Mouse (Mus musculus): ENCODE results near the gene Slc52a3. TPM values are rescaled to one million over a fixed set of nuclear protein-coding genes. Genes with fewer than 3 reads are reported as not detected.

Slc52a3 gene
- 11.1 and 14.8 TPM in 2 replicates for total RNA-seq (2012; rRNA removed)
- 10 to 100 TPM in 1 of 2 experiments, not detected in 1; 17.0 TPM for polyA plus RNA-seq (2012; ENCODE audit: insufficient read depth in 1 of 2, insufficient read length in 2 of 2, low read depth in 1 of 2, low replicate concordance in 2 of 2, missing spikeins in 1 of 2)

DNA sequence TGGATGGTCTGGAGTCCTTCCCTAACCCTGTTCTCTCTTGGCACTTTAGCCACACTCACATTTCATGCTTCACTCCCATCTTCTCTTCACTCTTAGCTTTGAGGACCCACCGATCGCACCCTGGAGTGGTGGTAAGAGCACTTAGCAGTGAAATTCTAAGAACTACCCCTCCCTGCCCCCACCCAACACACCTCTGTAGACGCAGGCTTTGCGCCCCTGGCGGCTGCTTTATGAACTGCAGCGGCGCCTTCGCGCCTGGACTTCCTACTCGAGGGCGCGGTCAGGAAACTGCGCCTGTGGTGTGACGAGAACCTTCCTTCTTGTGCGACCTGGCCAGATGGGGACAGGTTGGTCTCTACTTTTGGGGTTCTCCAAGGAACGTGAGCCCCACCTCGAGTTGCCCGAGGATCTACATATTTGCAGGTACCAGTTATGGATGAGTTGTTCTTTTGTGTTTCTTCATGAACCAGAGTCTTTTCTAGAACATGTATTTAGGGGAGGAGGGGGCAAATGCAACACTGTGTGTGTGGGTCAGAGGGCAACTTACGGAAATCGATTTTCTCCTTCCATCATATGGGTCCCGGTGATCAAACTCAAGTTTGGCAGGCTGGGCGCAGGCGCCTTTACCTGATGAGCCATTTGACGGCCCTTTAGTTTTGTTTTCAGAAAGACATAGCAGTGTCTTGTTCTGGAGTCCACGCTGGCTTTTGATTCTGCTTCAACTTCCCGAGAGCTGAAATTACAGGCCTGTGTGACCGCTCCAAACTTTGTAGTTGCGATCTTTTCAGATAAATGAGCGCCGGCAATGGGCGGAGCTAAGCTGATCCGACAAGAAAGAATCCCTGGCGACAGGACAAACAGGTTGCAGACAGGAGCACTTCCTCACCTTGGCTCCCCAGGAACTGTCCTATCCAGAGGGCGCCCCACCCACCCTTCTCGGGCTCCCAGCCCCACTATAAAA lies at the start of gene Slc52a3:
Gene Slc52a3 (plus strand): TSS at position 283 of the 961 bp plus-strand sequence.
- Histone ChIP-seq H3K36me3 (ENCODE audit: control insufficient read depth in 1 of 2, insufficient read depth in 2 of 2, low read length in 2 of 2) (peaks cover 0 to 15% of the 10 kb centered on the region in 2 experiments; a peak in 2 of 4 replicates), H3K27me3 (ENCODE audit: control insufficient read depth in 1 of 2, insufficient read depth in 2 of 2, low read length in 2 of 2) (no peaks in the 10 kb centered on the region), H3K9ac (ENCODE audit: control insufficient read depth, low read depth, low read length, poor library complexity, severe bottlenecking) (peak within 1 kb of the TSS; percentile 60), H3K4me3 (ENCODE audit: control insufficient read depth in 1 of 2, insufficient read depth in 1 of 2, low read depth in 2 of 2, low read length in 2 of 2) (peak within 1 kb of the TSS; percentile 57 to 79), H3K79me2 (ENCODE audit: control insufficient read depth, insufficient read depth, low read length, poor library complexity) (no peaks in the 10 kb centered on the region), H3K4me1 (ENCODE audit: control insufficient read depth in 1 of 2, insufficient read depth in 2 of 2, low read length in 2 of 2) (peaks cover 28 to 40% of the 10 kb centered on the region in 2 experiments), H3K27ac (ENCODE audit: control insufficient read depth, low read depth, low read length) (peak within 1 kb of the TSS; percentile 33), H3K9me3 (replicated peaks; ENCODE audit: insufficient read depth, low read length) (no peaks in the 10 kb centered on the region)
- DNase-seq (ENCODE audit: low read depth, low spot score), result peak; percentile 90
- TF ChIP-seq TAL1 (IDR thresholded peaks at IDR 0.05; ENCODE audit: low read length) (no peak), ETS1 (IDR thresholded peaks at IDR 0.05; ENCODE audit: low read depth, low read length) (peak; percentile 44; the same call in 1 of the 2 replicates), ZMIZ1 (IDR thresholded peaks at IDR 0.05; ENCODE audit: low read depth, low read length) (no peak), USF1 (IDR thresholded peaks at IDR 0.05; ENCODE audit: low read depth, low read length) (no peak), MXI1 (IDR thresholded peaks at IDR 0.05; ENCODE audit: low read depth, low read length) (peak; percentile 55), MYC (IDR thresholded peaks at IDR 0.05; ENCODE audit: low read depth, low read length) (peak; percentile 74; the same call in 1 of the 2 replicates), SMC3 (IDR thresholded peaks at IDR 0.05; ENCODE audit: low read depth, low read length) (peak; percentile 38), NELFE (IDR thresholded peaks at IDR 0.05; ENCODE audit: low read depth, low read length) (no peak; the same call in 1 of the 2 replicates), RAD21 (IDR thresholded peaks at IDR 0.05; ENCODE audit: low read depth, low read length) (no peak; the same call in 1 of the 2 replicates), SIN3A (IDR thresholded peaks at IDR 0.05; ENCODE audit: low read length) (peak; percentile 83), JUND (IDR thresholded peaks at IDR 0.05; ENCODE audit: low read depth, low read length) (no peak), BHLHE40 (IDR thresholded peaks at IDR 0.05; ENCODE audit: borderline replicate concordance, low read depth, low read length) (peak; percentile 68), POLR2AphosphoS5 (IDR thresholded peaks at IDR 0.05; ENCODE audit: borderline replicate concordance, low read depth, low read length) (no peak), USF2 (IDR thresholded peaks at IDR 0.05; ENCODE audit: borderline replicate concordance in 1 of 2, insufficient read depth in 1 of 2, low read depth in 1 of 2, low read length in 2 of 2) (no peak), MAZ (IDR thresholded peaks at IDR 0.05; ENCODE audit: low read depth, low read length) (peak; percentile 91), ELF1 (IDR thresholded peaks at IDR 0.05; ENCODE audit: low read depth, low read length) (peak; percentile 80), MAFK (IDR thresholded peaks at IDR 0.05; ENCODE audit: borderline replicate concordance, low read depth, low read length) (0 out of 2 replicates have a peak, but pooled peaks have one; percentile 4), POLR2A (IDR thresholded peaks at IDR 0.05; ENCODE audit: control insufficient read depth in 1 of 2, insufficient read depth in 1 of 2, low read depth in 1 of 2, low read length in 2 of 2, poor library complexity in 1 of 2) (no peak), UBTF (IDR thresholded peaks at IDR 0.05; ENCODE audit: borderline replicate concordance, insufficient read depth, low read depth, low read length) (no peak), RCOR1 (IDR thresholded peaks at IDR 0.05; ENCODE audit: low read depth, low read length) (peak; percentile 33; the same call in 1 of the 2 replicates), ZC3H11A (IDR thresholded peaks at IDR 0.05; ENCODE audit: low read depth, low read length) (0 out of 2 replicates have a peak, but pooled peaks have one; percentile 33), MAX (IDR thresholded peaks at IDR 0.05; ENCODE audit: low read length) (peak; percentile 49; the same call in 1 of the 2 replicates), ZNF384 (IDR thresholded peaks at IDR 0.05; ENCODE audit: low read depth, low read length) (no peak), GABPA (IDR thresholded peaks at IDR 0.05; ENCODE audit: low read depth, low read length) (no peak), ZKSCAN1 (IDR thresholded peaks at IDR 0.05; ENCODE audit: low read depth, low read length) (peak; percentile 45; the same call in 1 of the 2 replicates), CHD2 (IDR thresholded peaks at IDR 0.05; ENCODE audit: low read length) (peak; percentile 73), MEF2A (IDR thresholded peaks at IDR 0.05; ENCODE audit: extremely low read depth, insufficient replicate concordance, low read depth, low read length, poor library complexity, severe bottlenecking) (no peak), POLR2AphosphoS2 (IDR thresholded peaks at IDR 0.05; ENCODE audit: low read length) (peak; percentile 48; the same call in 1 of the 2 replicates), TCF12 (IDR thresholded peaks at IDR 0.05; ENCODE audit: low read depth, low read length) (peak; percentile 65), CTCF (IDR thresholded peaks at IDR 0.05 in 2 of 3, conservative IDR thresholded peaks at IDR 0.05 in 1 of 3; ENCODE audit: control insufficient read depth in 1 of 3, insufficient read depth in 1 of 3, low read depth in 2 of 3, low read length in 3 of 3, poor library complexity in 1 of 3, severe bottlenecking in 1 of 3) (peak; percentile 86 to 94 (median 93)), KAT2A (conservative IDR thresholded peaks at IDR 0.05; ENCODE audit: low read depth, low read length) (peak; percentile 37; the same call in 1 of the 2 replicates), HCFC1 (IDR thresholded peaks at IDR 0.05; ENCODE audit: low read depth, low read length) (peak; percentile 66; the same call in 1 of the 2 replicates), GATA1 (IDR thresholded peaks at IDR 0.05; ENCODE audit: low read depth, low read length) (peak; percentile 3; the same call in 1 of the 2 replicates)
